Mouse (Mus musculus): Measurements from ENCODE around the gene Itga4.

DNA sequence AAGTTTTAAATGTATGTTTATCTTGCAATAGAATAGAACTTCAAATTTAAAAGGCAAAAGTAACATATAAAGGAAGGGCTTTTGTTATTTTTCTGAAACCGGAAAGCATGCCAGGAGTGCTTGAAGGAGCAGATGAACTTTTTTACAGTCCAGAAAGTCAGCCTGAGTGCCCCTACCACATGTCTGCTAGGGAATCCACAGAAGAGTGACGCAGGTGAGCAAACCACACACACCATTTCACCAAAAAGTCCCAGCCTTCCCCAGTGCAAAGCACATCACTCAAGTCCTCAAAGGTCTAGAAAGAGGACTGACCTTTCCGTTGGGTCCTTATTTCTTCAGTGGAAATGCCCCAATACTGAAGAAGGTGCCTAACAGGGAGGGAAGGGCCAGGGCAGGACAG lies 11.3 kb downstream of the Itga4 start:
- TF ChIP-seq CTCF (IDR thresholded peaks at IDR 0.05; ENCODE audit: insufficient read depth, low read depth, low read length) (no peak), POLR2A (IDR thresholded peaks at IDR 0.05; ENCODE audit: insufficient read depth, low read depth, low read length) (no peak)
